ENCODE assay signal across 8 mouse cellular contexts in genomic region chr11:101426165-101426564, GRCm38 (mm10). TPM values are rescaled to one million over a fixed set of nuclear protein-coding genes. Genes with fewer than 3 reads are reported as not detected.
DNase-seq lines count a peak whose midpoint lies in the region; ATAC-seq lines count a peak whose summit lies in the region.
"Had no signal": no experiment of that assay in that cellular context is flagged by ENCODE, and none has a peak within 500 bp of the region (broad histone marks: within the 10 kb centered on the region; RNA-seq: fewer than 3 reads in every experiment).

No protein-coding gene starts in this region.

- no peak overlapping the region for H3K27ac ChIP-seq in lung, embryonic 15.5 days
- H3K27ac ChIP-seq in forebrain, embryonic 12.5 days = no peak overlapping the region
- H3K27ac ChIP-seq in limb, embryonic 15.5 days = no peak overlapping the region
- no peak overlapping the region for H3K27ac ChIP-seq in stomach, embryonic 15.5 days

- no peak for ATAC-seq in lung, embryonic 15.5 days (ENCODE audit: borderline replicate concordance, extremely low read depth, low FRiP score, low TSS enrichment)
- no peak for ATAC-seq in forebrain, embryonic 12.5 days (ENCODE audit: low FRiP score)
- ATAC-seq in limb, embryonic 15.5 days (ENCODE audit: insufficient number of reproducible peaks, low FRiP score, low TSS enrichment, low read depth) = no peak
- no peak for ATAC-seq in stomach, embryonic 15.5 days (ENCODE audit: insufficient read depth, low FRiP score, low read depth)
- no peak for ATAC-seq in frontal cortex, adult (ENCODE audit: low TSS enrichment)

- 44% methylated on average over 8 of the region's 8 CpGs for WGBS in lung, embryonic 15.5 days
- WGBS in forebrain, embryonic 12.5 days = 71% methylated on average over 8 of the region's 8 CpGs
- 54% methylated on average over 8 of the region's 8 CpGs for WGBS in limb, embryonic 15.5 days
- WGBS in stomach, embryonic 15.5 days = 54% methylated on average over 8 of the region's 8 CpGs

- no peaks in the 10 kb centered on the region for H3K27me3 ChIP-seq in lung, embryonic 15.5 days
- peaks cover 11% of the 10 kb centered on the region for H3K27me3 ChIP-seq in forebrain, embryonic 12.5 days
- H3K27me3 ChIP-seq in limb, embryonic 15.5 days = no peaks in the 10 kb centered on the region
- no peaks in the 10 kb centered on the region for H3K27me3 ChIP-seq in stomach, embryonic 15.5 days (replicated peaks)

- H3K4me3 ChIP-seq in lung, embryonic 15.5 days = peak overlapping the region; percentile 67
- peak overlapping the region; percentile 99 for H3K4me3 ChIP-seq in forebrain, embryonic 12.5 days (replicated peaks)
- H3K4me3 ChIP-seq in limb, embryonic 15.5 days = peak overlapping the region; percentile 74
- H3K4me3 ChIP-seq in stomach, embryonic 15.5 days (replicated peaks) = peak overlapping the region; percentile 85

- peak overlapping the region; percentile 65; the same call in 1 of the 2 replicates for H3K9ac ChIP-seq in lung, embryonic 15.5 days
- H3K9ac ChIP-seq in forebrain, embryonic 12.5 days = peak overlapping the region; percentile 88; the same call in 1 of the 2 replicates
- no peak overlapping the region for H3K9ac ChIP-seq in limb, embryonic 15.5 days
- no peak overlapping the region for H3K9ac ChIP-seq in stomach, embryonic 15.5 days

- no peak for DNase-seq in lung, postnatal 10 days
- DNase-seq in embryo, embryonic 10 days (ENCODE audit: low spot score) = no peak
- DNase-seq: gastrocnemius, postnatal 25 days had no signal

- H3K4me2 ChIP-seq in lung, embryonic 15.5 days = peak overlapping the region; percentile 79
- H3K4me2 ChIP-seq in forebrain, embryonic 12.5 days = peak overlapping the region; percentile 98
- H3K4me2 ChIP-seq in limb, embryonic 15.5 days = peak overlapping the region; percentile 89
- peak overlapping the region; percentile 86 for H3K4me2 ChIP-seq in stomach, embryonic 15.5 days

- no peaks in the 10 kb centered on the region for H3K9me3 ChIP-seq in lung, embryonic 15.5 days
- H3K9me3 ChIP-seq in forebrain, embryonic 12.5 days = no peaks in the 10 kb centered on the region
- H3K9me3 ChIP-seq in limb, embryonic 15.5 days = no peaks in the 10 kb centered on the region
- no peaks in the 10 kb centered on the region for H3K9me3 ChIP-seq in stomach, embryonic 15.5 days

- H3K4me1 ChIP-seq in lung, embryonic 15.5 days = peaks cover 27% of the 10 kb centered on the region
- peaks cover 30% of the 10 kb centered on the region for H3K4me1 ChIP-seq in forebrain, embryonic 12.5 days
- peaks cover 28% of the 10 kb centered on the region for H3K4me1 ChIP-seq in limb, embryonic 15.5 days
- H3K4me1 ChIP-seq in stomach, embryonic 15.5 days = peaks cover 20% of the 10 kb centered on the region

- H3K36me3 ChIP-seq in lung, embryonic 15.5 days = peaks cover 21% of the 10 kb centered on the region
- peaks cover 19% of the 10 kb centered on the region for H3K36me3 ChIP-seq in forebrain, embryonic 12.5 days (replicated peaks)
- peaks cover 16% of the 10 kb centered on the region for H3K36me3 ChIP-seq in limb, embryonic 15.5 days
- H3K36me3 ChIP-seq in stomach, embryonic 15.5 days = peaks cover 14% of the 10 kb centered on the region

RNA-seq across cellular contexts. Expression of gene Ptges3l, which starts 1.0 kb away (rescaled TPM):
- 12.8 and 13.4 TPM in 2 replicates for polyA plus RNA-seq in lung, embryonic 15.5 days (2015; fragmentation: Nextera tagmentation; extraction: Ambion mirVana)
- 2.1 and 2.5 TPM in 2 replicates for polyA plus RNA-seq in forebrain, embryonic 12.5 days (2016; fragmentation: Nextera tagmentation; extraction: Ambion mirVana)
- 15.5 and 36.1 TPM in 2 replicates for polyA plus RNA-seq in limb, embryonic 15.5 days (2015; fragmentation: Nextera tagmentation; extraction: Ambion mirVana)
- 14.5 and 17.5 TPM in 2 replicates for polyA plus RNA-seq in stomach, embryonic 15.5 days (2015; fragmentation: Nextera tagmentation; extraction: Ambion mirVana)

RNA-seq across cellular contexts. Expression of gene Rundc1, which starts 1.3 kb away (rescaled TPM):
- polyA plus RNA-seq in lung, embryonic 15.5 days (2015; fragmentation: Nextera tagmentation; extraction: Ambion mirVana) = 20.8 and 21.3 TPM in 2 replicates
- polyA plus RNA-seq in forebrain, embryonic 12.5 days (2016; fragmentation: Nextera tagmentation; extraction: Ambion mirVana) = 27.3 and 27.8 TPM in 2 replicates
- polyA plus RNA-seq in limb, embryonic 15.5 days (2015; fragmentation: Nextera tagmentation; extraction: Ambion mirVana) = 19.3 and 19.5 TPM in 2 replicates
- 20.7 and 20.8 TPM in 2 replicates for polyA plus RNA-seq in stomach, embryonic 15.5 days (2015; fragmentation: Nextera tagmentation; extraction: Ambion mirVana)

RNA-seq across cellular contexts. Expression of gene Gm27029, which starts 1.6 kb away (rescaled TPM):
- polyA plus RNA-seq in lung, embryonic 15.5 days (2015; fragmentation: Nextera tagmentation; extraction: Ambion mirVana) = 8.1 and 12.7 TPM in 2 replicates
- 5.8 and 6.5 TPM in 2 replicates for polyA plus RNA-seq in forebrain, embryonic 12.5 days (2016; fragmentation: Nextera tagmentation; extraction: Ambion mirVana)
- 11.8 and 18.3 TPM in 2 replicates for polyA plus RNA-seq in limb, embryonic 15.5 days (2015; fragmentation: Nextera tagmentation; extraction: Ambion mirVana)
- polyA plus RNA-seq in stomach, embryonic 15.5 days (2015; fragmentation: Nextera tagmentation; extraction: Ambion mirVana) = 6.9 and 12.3 TPM in 2 replicates

RNA-seq across cellular contexts. Expression of gene Aarsd1, which starts 8.8 kb away (rescaled TPM):
- polyA plus RNA-seq in lung, embryonic 15.5 days (2015; fragmentation: Nextera tagmentation; extraction: Ambion mirVana) = 78.8 and 83.3 TPM in 2 replicates
- 94.3 and 98.7 TPM in 2 replicates for polyA plus RNA-seq in forebrain, embryonic 12.5 days (2016; fragmentation: Nextera tagmentation; extraction: Ambion mirVana)
- 52.6 and 57.2 TPM in 2 replicates for polyA plus RNA-seq in limb, embryonic 15.5 days (2015; fragmentation: Nextera tagmentation; extraction: Ambion mirVana)
- polyA plus RNA-seq in stomach, embryonic 15.5 days (2015; fragmentation: Nextera tagmentation; extraction: Ambion mirVana) = 58.5 and 69.5 TPM in 2 replicates

RNA-seq across cellular contexts. Expression of gene Rpl27, which starts 15.9 kb away (rescaled TPM):
- polyA plus RNA-seq in lung, embryonic 15.5 days (2015; fragmentation: Nextera tagmentation; extraction: Ambion mirVana) = 299 and 334 TPM in 2 replicates
- 354 and 378 TPM in 2 replicates for polyA plus RNA-seq in forebrain, embryonic 12.5 days (2016; fragmentation: Nextera tagmentation; extraction: Ambion mirVana)
- 262 and 315 TPM in 2 replicates for polyA plus RNA-seq in limb, embryonic 15.5 days (2015; fragmentation: Nextera tagmentation; extraction: Ambion mirVana)
- 284 and 331 TPM in 2 replicates for polyA plus RNA-seq in stomach, embryonic 15.5 days (2015; fragmentation: Nextera tagmentation; extraction: Ambion mirVana)

Comparison
In these comparisons a context has a peak if more than half of its experiments do, and no peak if none do; other contexts are left out.
1. H3K9ac ChIP-seq: peak in lung, embryonic 15.5 days (single experiment) and forebrain, embryonic 12.5 days (single experiment); none in limb, embryonic 15.5 days (single experiment) and stomach, embryonic 15.5 days (single experiment).
2. Peak in every context shown above with its lines, with median percentiles within 50 percentile points of each other: H3K4me2 ChIP-seq and H3K4me3 ChIP-seq.